Mouse (Mus musculus): ENCODE measurements around the gene Tas1r1.
"Not testable (repeated sequence)": the region's sequence is repeated elsewhere in the genome, so short reads cannot be mapped to it uniquely, and the experiment has no call there.

Gene Tas1r1

GRCm38 (mm10) chr4:152043171-152043570, 4.8 kb upstream of the Tas1r1 start:
- DNase-seq (ENCODE audit: low spot score) = no peak

- no peak for DNase-seq (ENCODE audit: low spot score)
These were observed 3.7 kb upstream of the Tas1r1 start for GRCm38 (mm10) chr4:152041924-152042641.

GRCm38 (mm10) chr4:152039831-152040310, 1.5 kb upstream of the Tas1r1 start:
- DNase-seq (ENCODE audit: low spot score) = no peak

- DNase-seq (ENCODE audit: low spot score) = peak; percentile 96
These were observed 840 bp upstream of the Tas1r1 start, which contains the start of gene Nol9 for GRCm38 (mm10) chr4:152038985-152039830. Gene Nol9, plus strand, starts transcription at chr4:152039321.

GRCm38 (mm10) chr4:152036464-152036863, 1.9 kb downstream of the Tas1r1 start:
- not testable (repeated sequence) for DNase-seq (ENCODE audit: low spot score)

- no peak for DNase-seq (ENCODE audit: low spot score)
These were observed 5.4 kb downstream of the Tas1r1 start for GRCm38 (mm10) chr4:152032922-152033321.

GRCm38 (mm10) chr4:152029997-152030396, 8.4 kb downstream of the Tas1r1 start:
- DNase-seq (ENCODE audit: low spot score) = peak; percentile 46

GRCm38 (mm10) chr4:152029087-152029486, 9.3 kb downstream of the Tas1r1 start:
- no peak for DNase-seq (ENCODE audit: low spot score)

GRCm38 (mm10) chr4:152028456-152028855, 9.9 kb downstream of the Tas1r1 start:
- no peak for DNase-seq (ENCODE audit: low spot score)

GRCm38 (mm10) chr4:152027524-152027923, 10.8 kb downstream of the Tas1r1 start, which contains the start of gene Zbtb48:
Gene Zbtb48, minus strand, starts transcription at chr4:152027671.
- DNase-seq (ENCODE audit: low spot score) = peak; percentile 98

GRCm38 (mm10) chr4:152026751-152027508, 11.4 kb downstream of the Tas1r1 start:
- no peak for DNase-seq (ENCODE audit: low spot score)

GRCm38 (mm10) chr4:152024525-152024924, 13.8 kb downstream of the Tas1r1 start:
- no peak for DNase-seq (ENCODE audit: low spot score)

GRCm38 (mm10) chr4:152022506-152022905, 15.9 kb downstream of the Tas1r1 start:
- no peak for DNase-seq (ENCODE audit: low spot score)

- no peak for DNase-seq (ENCODE audit: low spot score)
These were observed 16.7 kb downstream of the Tas1r1 start for GRCm38 (mm10) chr4:152021568-152022097.

- DNase-seq (ENCODE audit: low spot score) = no peak
These were observed 18.3 kb downstream of the Tas1r1 start for GRCm38 (mm10) chr4:152020024-152020423.

GRCm38 (mm10) chr4:152019073-152019472, 19.3 kb downstream of the Tas1r1 start:
- no peak for DNase-seq (ENCODE audit: low spot score)

- no peak for DNase-seq (ENCODE audit: low spot score)
These were observed 25.1 kb downstream of the Tas1r1 start for GRCm38 (mm10) chr4:152013036-152013813.

- DNase-seq (ENCODE audit: low spot score) = no peak
These were observed 26.3 kb downstream of the Tas1r1 start for GRCm38 (mm10) chr4:152012109-152012508.

GRCm38 (mm10) chr4:152011171-152011760, 27.1 kb downstream of the Tas1r1 start:
- no peak for DNase-seq (ENCODE audit: low spot score)

GRCm38 (mm10) chr4:152010707-152011134, 27.6 kb downstream of the Tas1r1 start:
- no peak for DNase-seq (ENCODE audit: low spot score)

Measured in retina, embryonic 14.5 days (tissue).